Mouse (Mus musculus): ENCODE results near the gene Gstcd.

DNA sequence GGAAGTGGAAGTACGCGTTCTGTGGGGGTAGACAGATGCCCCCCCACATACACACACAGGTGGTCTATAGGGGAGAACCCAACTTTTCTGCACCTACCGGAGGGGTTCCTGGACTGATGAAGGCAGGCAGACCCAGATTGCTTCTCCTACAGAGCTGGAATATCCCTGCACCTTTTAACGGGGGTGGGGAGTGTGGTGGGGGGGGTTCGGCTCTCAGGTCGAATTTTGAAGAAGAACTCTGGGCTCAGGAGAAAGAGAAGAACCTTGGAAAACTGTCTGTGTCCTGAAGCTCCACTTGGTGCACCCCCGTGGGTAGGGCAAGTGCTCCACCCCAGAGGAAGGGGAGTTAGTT lies 141.3 kb downstream of the Gstcd start:
- TF ChIP-seq ZNF384 (IDR thresholded peaks at IDR 0.05; ENCODE audit: low read depth, low read length) (no peak), ZC3H11A (IDR thresholded peaks at IDR 0.05; ENCODE audit: borderline replicate concordance, low read depth, low read length) (no peak)
